Mouse (Mus musculus) stomach, postnatal 0 days (tissue): ENCODE data around the gene Iffo1. TPM values are rescaled to one million over a fixed set of nuclear protein-coding genes. Genes with fewer than 3 reads are reported as not detected.

Experiments used
- ATAC-seq: fragments of 200-750 bp; cut with Nextera tagmentation; 2 replicates; pipeline ENCODE4 v1.8.0; 2017; ENCODE audit not compliant: low FRiP score, low TSS enrichment
- DNase-seq: peaks from one replicate; pipeline ENCODE4 v3.0.0-alpha.2; 2016; ENCODE audit warnings: low spot score
- H3K27ac ChIP-seq: fragments of 300-500 bp; sonication (generic); replicated peaks from 2 replicates; pipeline ENCODE4 v1.5.1; 2014; ENCODE audit warnings: mild to moderate bottlenecking, control low read depth
- H3K27me3 ChIP-seq: fragments of 300-500 bp; sonication (generic); 2 replicates; pipeline ENCODE4 v1.6.1; 2014; ENCODE audit warnings: low read length; ENCODE audit not compliant: control insufficient read depth, insufficient read depth
- H3K36me3 ChIP-seq: fragments of 300-500 bp; sonication (generic); 2 replicates; pipeline ENCODE4 v1.6.1; 2014; ENCODE audit warnings: low read length, mixed read lengths; ENCODE audit not compliant: control insufficient read depth, insufficient read depth
- H3K4me1 ChIP-seq: fragments of 300-500 bp; sonication (generic); replicated peaks from 2 replicates; pipeline ENCODE4 v1.6.1; 2014; ENCODE audit warnings: antibody characterized with exemption; ENCODE audit not compliant: control insufficient read depth, insufficient read depth
- H3K4me2 ChIP-seq: fragments of 300-500 bp; sonication (generic); replicated peaks from 2 replicates; pipeline ENCODE4 v1.6.1; 2014; ENCODE audit warnings: low read depth, mild to moderate bottlenecking, control low read depth, moderate library complexity
- H3K4me3 ChIP-seq: fragments of 300-500 bp; sonication (generic); 2 replicates; pipeline ENCODE4 v1.5.1; 2014; ENCODE audit warnings: low read depth, low read length, control low read depth
- H3K9ac ChIP-seq: fragments of 300-500 bp; sonication (generic); 2 replicates; pipeline ENCODE4 v1.6.1; 2014; ENCODE audit warnings: mild to moderate bottlenecking, low read length, control low read depth, mixed read lengths
- H3K9me3 ChIP-seq: fragments of 300-500 bp; sonication (generic); 2 replicates; pipeline ENCODE4 v1.6.1; 2016; ENCODE audit warnings: low read length; ENCODE audit not compliant: control insufficient read depth
- CTCF ChIP-seq: IDR thresholded peaks from 2 replicates; pipeline ENCODE4 v1.5.1; 2016; ENCODE audit warnings: antibody characterized with exemption, low read depth, mild to moderate bottlenecking, moderate library complexity
- EP300 ChIP-seq: optimal IDR thresholded peaks from 2 replicates; pipeline ENCODE3; 2016; ENCODE audit warnings: antibody characterized with exemption
- WGBS: fragments of 180-500 bp; shearing (Covaris S2); extraction: QIAGEN DNeasy Blood & Tissue Kit; methylation state at CpG from one replicate; pipeline ENCODE4 v1.1.7; 2014; 5-methylcytosine and 5-hydroxymethylcytosine counted together
- polyA plus RNA-seq: library from polyadenylated mRNA; unstranded; fragments of >200 nt; fragmentation: Nextera tagmentation; extraction: Ambion mirVana; gene quantifications from 2 replicates; pipeline ENCODE4 v1.2.1, GENCODE M21; 2015

The Iffo1 gene
- polyA plus RNA-seq, 1 experiment from 2014 or later = 4.4 TPM

DNA sequence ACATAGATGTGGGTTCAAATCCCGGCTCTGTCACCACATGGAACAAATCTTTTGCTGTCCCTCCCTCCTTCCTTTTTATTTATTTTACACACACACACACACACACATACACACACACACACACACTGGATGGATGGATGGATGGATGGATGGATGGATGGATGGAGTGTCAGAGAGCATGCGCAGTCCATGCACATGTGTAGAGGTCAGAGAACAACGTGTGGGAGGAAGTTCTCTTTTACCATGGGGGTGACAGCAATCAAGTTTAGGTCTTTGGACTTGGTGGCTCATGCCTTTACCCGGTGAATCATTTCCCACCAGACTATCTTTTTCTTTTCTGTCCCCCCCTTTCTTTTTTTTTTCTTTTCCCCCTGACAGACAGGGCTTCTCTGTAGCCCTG, 8.6 kb downstream of the Iffo1 start:
- Histone ChIP-seq H3K9me3 (no peaks in the 10 kb centered on the region), H3K4me1 (no peaks in the 10 kb centered on the region), H3K27ac (no peak overlapping the region), H3K9ac (no peak overlapping the region), H3K4me2 (no peak overlapping the region), H3K27me3 (no peaks in the 10 kb centered on the region), H3K4me3 (no peak overlapping the region), H3K36me3 (peaks cover 2% of the 10 kb centered on the region; the same call in 1 of the 2 replicates)
- TF ChIP-seq CTCF = no peak
- TF ChIP-seq EP300 = no peak
- ATAC-seq (no peak), DNase-seq (no peak)
- WGBS = 89% methylated on average over 4 of the region's 4 CpGs

- H3K4me1 ChIP-seq = no peaks in the 10 kb centered on the region
- ATAC-seq = no peak
These were observed 9.5 kb downstream of the Iffo1 start for GRCm38 (mm10) chr6:125154550-125154949.

DNA sequence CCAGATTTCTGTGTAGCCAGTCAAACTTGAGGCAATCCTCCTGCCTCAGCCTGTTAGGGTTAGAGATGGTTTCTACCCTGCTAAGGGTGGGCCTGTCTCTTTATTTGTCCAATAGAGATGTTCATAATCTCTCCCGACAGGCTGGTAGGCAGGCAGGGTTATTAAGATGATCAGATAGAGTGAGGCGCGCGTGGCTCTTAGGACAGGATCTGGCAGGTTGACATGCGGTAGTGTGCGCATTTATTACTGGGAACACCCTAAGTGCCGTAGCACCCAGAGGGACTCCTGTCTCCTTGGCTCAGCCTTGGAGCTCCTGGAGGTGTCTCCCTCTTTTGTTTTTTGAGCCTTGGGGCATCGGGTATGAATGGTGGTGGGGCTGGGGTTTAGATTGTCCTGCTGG, 10.2 kb downstream of the Iffo1 start:
- no peak overlapping the region for H3K4me3 ChIP-seq
- no peak for TF ChIP-seq CTCF
- no peak for TF ChIP-seq EP300
- H3K4me2 ChIP-seq = no peak overlapping the region
- WGBS = 77% methylated on average over 8 of the region's 8 CpGs
- H3K4me1 ChIP-seq = no peaks in the 10 kb centered on the region
- no peak overlapping the region for H3K27ac ChIP-seq
- H3K9me3 ChIP-seq = no peaks in the 10 kb centered on the region
- peaks cover 7% of the 10 kb centered on the region for H3K36me3 ChIP-seq
- H3K27me3 ChIP-seq = no peaks in the 10 kb centered on the region
- ATAC-seq (no peak), DNase-seq (no peak)
- H3K9ac ChIP-seq = no peak overlapping the region

More at GRCm38 (mm10) chr6:125154550-125154949, 9.5 kb downstream of the Iffo1 start:
- H3K27ac ChIP-seq = no peak overlapping the region
- TF ChIP-seq EP300 (no peak), CTCF (peak; percentile 68)
- no peaks in the 10 kb centered on the region for H3K9me3 ChIP-seq
- H3K4me3 ChIP-seq = no peak overlapping the region
- DNase-seq = peak; percentile 52
- peaks cover 7% of the 10 kb centered on the region; the same call in 1 of the 2 replicates for H3K36me3 ChIP-seq
- H3K9ac ChIP-seq = no peak overlapping the region
- H3K4me2 ChIP-seq = no peak overlapping the region
- no peaks in the 10 kb centered on the region for H3K27me3 ChIP-seq

- 84% methylated on average over 3 of the region's 3 CpGs for WGBS
- Histone ChIP-seq H3K9ac (no peak overlapping the region), H3K27me3 (no peaks in the 10 kb centered on the region), H3K4me1 (no peaks in the 10 kb centered on the region), H3K4me2 (no peak overlapping the region), H3K4me3 (no peak overlapping the region), H3K36me3 (peaks cover 7% of the 10 kb centered on the region), H3K9me3 (no peaks in the 10 kb centered on the region), H3K27ac (no peak overlapping the region)
- TF ChIP-seq EP300 = no peak
- no peak for TF ChIP-seq CTCF
- ATAC-seq (no peak), DNase-seq (no peak)
These were observed 11.4 kb downstream of the Iffo1 start for GRCm38 (mm10) chr6:125156491-125156890.

DNA sequence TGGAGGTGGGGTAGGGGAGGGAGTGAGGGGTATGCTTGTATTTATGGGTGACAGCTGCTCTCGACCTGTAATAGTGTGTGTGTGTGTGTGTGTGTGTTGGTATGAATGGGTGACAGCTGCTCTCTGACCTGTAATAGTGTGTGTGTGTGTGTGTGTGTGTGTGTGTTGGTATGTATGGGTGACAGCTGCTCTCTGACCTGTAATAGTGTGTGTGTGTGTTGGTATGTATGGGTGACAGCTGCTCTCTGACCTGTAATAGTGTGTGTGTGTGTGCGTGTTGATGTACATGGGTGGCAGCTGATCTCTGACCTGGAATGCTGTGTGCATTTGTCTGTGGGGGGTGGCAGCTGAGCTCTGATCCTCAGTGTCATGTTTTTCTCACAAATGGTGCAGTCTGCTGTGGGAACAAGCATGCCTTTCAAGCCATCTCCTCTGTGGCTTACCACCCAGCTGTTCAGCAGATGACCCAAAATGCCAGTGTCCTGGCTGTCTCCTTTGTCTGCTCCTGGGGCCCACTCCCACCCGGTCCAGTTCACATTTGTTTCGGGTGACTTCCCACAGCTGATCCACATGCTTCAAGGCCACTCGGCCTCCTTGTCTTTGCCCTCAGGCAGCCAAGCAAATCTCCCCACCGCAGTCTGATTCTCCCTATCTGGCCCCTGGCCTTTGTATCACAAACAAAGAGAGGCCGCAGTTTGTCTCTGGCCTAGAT, 12.0 kb downstream of the Iffo1 start:
- ATAC-seq (no peak), DNase-seq (no peak)
- Histone ChIP-seq H3K27ac (no peak overlapping the region), H3K4me2 (no peak overlapping the region), H3K4me3 (no peak overlapping the region), H3K4me1 (no peaks in the 10 kb centered on the region), H3K27me3 (no peaks in the 10 kb centered on the region), H3K36me3 (peaks cover 7% of the 10 kb centered on the region), H3K9ac (no peak overlapping the region), H3K9me3 (no peaks in the 10 kb centered on the region)
- TF ChIP-seq EP300 (no peak), CTCF (no peak)
- 60% methylated on average over 7 of the region's 7 CpGs for WGBS

DNA sequence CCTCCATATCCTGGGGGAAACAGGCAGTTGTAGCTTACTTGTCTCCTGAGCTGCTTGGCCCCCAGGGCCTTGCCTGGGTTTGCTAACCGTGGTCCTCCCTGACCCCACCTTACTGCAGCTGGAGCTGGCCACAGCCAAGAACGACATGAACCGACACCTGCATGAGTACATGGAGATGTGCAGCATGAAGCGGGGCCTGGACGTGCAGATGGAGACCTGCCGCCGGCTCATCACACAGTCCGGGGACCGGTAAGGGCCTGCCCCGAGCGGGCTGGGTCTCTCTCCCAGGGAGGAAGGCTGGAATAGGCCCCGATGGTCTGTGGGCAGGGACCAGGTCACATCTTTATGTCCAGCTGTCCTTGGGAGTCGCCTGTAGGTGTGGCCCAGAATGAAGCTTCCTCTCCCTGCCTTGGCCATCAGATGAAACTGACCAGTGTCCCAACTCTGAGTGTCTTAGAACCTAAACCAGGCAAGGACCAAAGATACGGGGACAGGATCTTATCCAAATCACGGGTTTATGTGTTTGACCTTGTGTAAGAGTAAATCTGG, 14.0 kb downstream of the Iffo1 start:
- ATAC-seq = no peak
- Histone ChIP-seq H3K27ac (no peak overlapping the region), H3K4me1 (peaks cover 4% of the 10 kb centered on the region), H3K4me3 (no peak overlapping the region), H3K9ac (no peak overlapping the region), H3K27me3 (no peaks in the 10 kb centered on the region), H3K9me3 (no peaks in the 10 kb centered on the region), H3K36me3 (peaks cover 7% of the 10 kb centered on the region), H3K4me2 (no peak overlapping the region)
- no peak for DNase-seq
- TF ChIP-seq EP300 (no peak), CTCF (no peak)
- 76% methylated on average over 15 of the region's 15 CpGs for WGBS
